Mouse (Mus musculus) heart, postnatal 14 days (tissue): ENCODE results near the gene Tph1. TPM values are rescaled to one million over a fixed set of nuclear protein-coding genes. Genes with fewer than 3 reads are reported as not detected.
"Not testable (repeated sequence)": the region's sequence is repeated elsewhere in the genome, so short reads cannot be mapped to it uniquely, and the experiment has no call there.

Source experiments
- DNase-seq, 2 experiments: peaks; one replicate each; pipeline ENCODE4 v3.0.0; 2021 to 2022
- intact Hi-C: fragments of 180-260 bp; cut with DNase I; formaldehyde crosslinking; loops from one replicate; pipeline ENCODE4 v1.15.1; 2025
- long read RNA-seq, 2 experiments: library from polyadenylated mRNA; stranded (forward); transcript quantifications; one replicate each; pipeline ENCODE4 v2.0.0; 2021
- total RNA-seq, 2 experiments: library from RNA; stranded (reverse); gene quantifications; 2 replicates each; pipeline ENCODE4 v1.2.3; 2021

The Tph1 gene
- under 1 TPM in 1 of 2 experiments, not detected in 1; 0.17 TPM for total RNA-seq
- long read RNA-seq, experiment 1, partial matches to known transcripts = 0 of 1 reads
- long read RNA-seq, experiment 1, other reads (novel, unspliced or antisense) = 0 of 1 reads
- long read RNA-seq, experiment 2 = 0 reads

- DNase-seq = no peak
- intact Hi-C loops = no loop called here
Observed at GRCm38 (mm10) chr7:46672160-46672672, at the start of gene Tph1. Gene Tph1, minus strand, starts transcription at chr7:46672537.

DNA sequence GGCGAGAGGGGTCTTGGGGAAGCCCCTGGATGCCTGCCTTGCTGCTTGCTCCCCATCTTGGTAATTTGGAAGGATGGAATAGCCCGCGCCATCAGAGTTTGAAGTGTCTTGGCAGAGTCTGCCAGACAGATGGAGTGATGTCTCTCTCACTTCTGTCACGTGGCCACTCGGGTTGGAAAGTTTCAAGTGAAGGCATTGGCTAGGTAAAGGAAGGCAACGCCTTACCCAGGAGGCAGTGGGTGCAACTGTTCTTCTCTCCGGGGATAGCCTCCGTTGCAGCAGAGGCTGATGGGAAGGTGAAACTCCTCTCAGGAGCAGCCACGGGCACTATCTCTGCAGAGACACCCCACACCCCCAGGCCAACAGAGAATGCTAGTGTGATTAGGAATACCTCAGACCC lies 48.1 kb upstream of the Tph1 start:
- no peak for DNase-seq
- intact Hi-C loops = no loop called here

GRCm38 (mm10) chr7:46719526-46719925 lies 47.2 kb upstream of the Tph1 start:
- intact Hi-C loops = loop anchor here (10.0 kb wide), 1 partner anchor 285 kb away; the partner anchor contains the start of gene Spty2d1
- peak; percentile 15 to 36 for DNase-seq

DNA sequence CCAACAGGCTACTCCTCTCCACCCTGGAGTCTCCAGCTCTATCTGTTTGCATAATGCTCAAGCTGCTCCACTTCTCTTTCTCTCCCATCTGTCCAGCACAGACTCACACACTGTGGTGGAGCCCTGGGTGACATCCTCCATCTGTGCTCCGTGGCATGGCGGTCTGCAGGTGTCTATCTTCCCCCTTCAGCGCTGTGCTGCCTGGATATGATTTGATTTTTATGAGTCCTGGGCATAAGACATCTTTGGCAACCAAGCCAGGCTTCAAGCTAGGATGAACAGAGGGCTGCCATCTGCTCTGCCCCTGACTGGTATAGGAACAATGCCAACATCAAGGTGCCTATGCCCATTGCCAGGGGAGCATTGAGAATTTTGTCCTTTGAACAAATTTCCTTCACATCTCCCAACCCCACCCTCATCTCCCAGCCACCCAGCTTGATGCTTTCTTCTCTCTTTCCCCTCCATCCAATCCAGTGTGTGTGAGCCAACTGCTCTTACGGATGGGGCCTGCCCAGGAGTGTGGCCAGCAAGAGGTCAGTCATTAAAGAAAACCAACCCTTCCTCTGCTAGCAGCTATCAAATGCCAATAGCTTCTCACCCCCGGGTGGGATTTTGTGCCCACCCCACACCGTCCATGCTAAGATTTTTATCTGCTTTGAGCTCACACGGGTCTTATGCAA lies 46.4 kb upstream of the Tph1 start:
- intact Hi-C loops = loop anchor here (10.0 kb wide), 1 partner anchor 286 kb away; the partner anchor contains the start of gene Spty2d1
- no peak for DNase-seq

GRCm38 (mm10) chr7:46716897-46717296 lies 44.6 kb upstream of the Tph1 start:
- peak; percentile 14 to 27 for DNase-seq
- intact Hi-C loops = loop anchor here (10.0 kb wide), 1 partner anchor 288 kb away; the partner anchor contains the start of gene Spty2d1

DNA sequence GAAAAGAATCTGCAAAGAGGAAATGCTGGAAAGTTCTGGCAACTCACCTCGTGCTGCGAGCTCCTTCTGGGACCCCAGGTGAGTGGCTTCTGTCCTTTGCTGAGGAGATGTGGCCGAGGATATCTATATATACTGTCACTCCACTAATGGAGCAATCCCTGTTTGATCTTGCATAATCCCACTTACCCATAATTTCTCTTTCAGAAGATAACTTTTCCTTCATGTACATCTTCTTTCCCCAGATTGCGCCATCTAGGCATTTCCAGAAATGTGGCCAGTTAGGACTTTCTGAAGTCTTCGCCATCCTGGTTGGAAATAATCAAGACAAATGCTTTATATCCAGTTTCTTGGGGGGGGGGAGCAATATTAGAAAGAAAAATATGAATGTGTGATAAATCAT lies 43.3 kb upstream of the Tph1 start, which contains the start of gene Saa3:
TSS of gene Saa3 (minus strand) at position 101 of the 400 bp plus-strand sequence.
- DNase-seq = no peak
- intact Hi-C loops = loop anchor here (2.0 to 10.0 kb wide), 2 partner anchors 55 to 289 kb away; partner anchors contain the start of gene Spty2d1

DNA sequence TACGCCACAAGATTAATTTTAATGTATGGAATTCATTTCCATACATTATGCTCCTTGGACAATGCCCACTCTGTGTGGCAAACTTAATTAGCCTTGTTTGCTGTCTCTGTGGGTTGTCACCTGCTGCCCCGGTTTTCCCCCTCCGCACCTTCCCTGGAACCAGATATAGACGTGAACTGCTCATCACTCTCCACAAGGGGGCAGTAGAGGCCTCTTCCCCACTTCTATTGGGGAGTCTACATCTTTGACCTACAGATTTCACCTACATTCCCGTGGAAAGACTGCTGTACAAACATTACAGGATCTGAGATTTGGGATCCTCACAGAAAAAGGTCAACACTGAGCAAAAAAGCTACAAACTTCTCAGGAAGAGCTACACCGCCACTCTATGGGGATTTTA lies 42.2 kb upstream of the Tph1 start:
- intact Hi-C loops = loop anchor here (2.0 to 10.0 kb wide), 2 partner anchors 56 to 290 kb away; partner anchors contain the start of gene Spty2d1
- DNase-seq = peak; percentile 65 to 77

DNA sequence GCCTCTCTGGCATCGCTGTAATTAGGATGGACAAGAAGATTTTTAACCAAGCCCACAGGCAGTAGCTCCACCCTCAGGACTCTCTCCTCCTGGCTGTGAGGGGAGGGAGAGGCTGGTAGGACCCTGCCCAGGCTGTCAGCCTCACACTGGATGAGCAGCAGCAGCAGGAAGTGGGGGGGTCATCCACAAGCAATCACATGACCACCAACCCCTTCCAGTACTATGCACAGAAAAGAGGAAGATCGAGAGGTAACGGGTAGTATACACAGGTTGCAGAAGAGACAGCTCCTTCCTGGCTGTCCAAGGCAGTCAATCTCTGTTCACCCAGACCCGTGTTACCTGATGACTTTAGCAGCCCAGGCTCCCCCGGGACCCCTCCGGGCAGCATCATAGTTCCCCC lies 39.9 kb upstream of the Tph1 start:
- DNase-seq = no peak
- intact Hi-C loops = loop anchor here (10.0 kb wide), 1 partner anchor 293 kb away; the partner anchor contains the start of gene Spty2d1

DNA sequence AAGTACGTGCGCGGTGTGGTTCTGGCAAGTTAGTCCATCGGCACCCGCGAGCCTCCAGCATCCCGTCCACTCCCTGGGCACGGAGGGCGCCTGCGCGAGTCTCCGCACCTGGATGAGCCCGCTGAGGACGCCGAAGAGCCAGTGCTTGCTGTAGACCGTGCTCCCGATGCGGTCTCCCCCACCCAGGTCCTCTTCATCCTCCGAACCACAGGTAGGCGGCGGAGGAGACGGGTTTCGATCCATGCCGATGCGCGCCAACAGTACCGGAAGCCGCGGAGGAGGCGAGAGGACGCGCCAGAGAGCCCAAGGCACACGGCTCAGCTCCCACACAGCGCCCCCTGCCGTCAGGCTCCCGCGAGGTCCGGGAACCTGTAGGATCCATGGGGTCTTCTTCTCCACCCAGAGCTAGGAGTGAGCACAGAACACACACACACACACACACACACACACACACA lies 38.1 kb upstream of the Tph1 start, which contains the start of gene Saal1:
TSS of gene Saal1 (minus strand) at position 291 of the 455 bp plus-strand sequence.
- DNase-seq = peak; percentile 88 to 92
- intact Hi-C loops = loop anchor here (10.0 kb wide), 1 partner anchor 294 kb away; the partner anchor contains the start of gene Spty2d1

DNA sequence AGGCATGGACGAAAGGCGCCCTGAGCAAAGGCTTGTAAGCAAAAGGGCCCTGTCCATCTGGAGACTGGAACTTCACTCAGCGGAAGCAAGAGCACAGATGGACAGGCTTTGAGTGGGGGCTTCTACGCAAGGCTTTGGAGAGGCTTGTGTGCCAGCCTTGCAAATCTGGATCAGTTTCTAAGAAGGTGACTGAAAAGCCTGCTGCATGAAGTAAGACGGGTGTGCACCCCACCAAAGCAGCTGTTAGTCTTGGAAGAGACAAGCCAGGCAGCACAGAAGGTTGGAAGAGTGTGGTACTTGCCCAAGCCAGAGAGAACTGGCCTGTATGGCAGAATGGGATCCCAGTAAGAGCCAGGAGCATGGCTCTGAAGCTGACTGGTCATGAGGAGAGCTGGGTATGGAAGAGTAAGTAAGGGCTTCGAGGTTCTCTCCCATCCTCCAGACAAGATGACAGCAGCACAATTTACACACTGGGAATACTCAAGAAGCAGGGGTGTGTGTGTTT lies 28.2 kb upstream of the Tph1 start:
- intact Hi-C loops = no loop called here
- no peak for DNase-seq

DNA sequence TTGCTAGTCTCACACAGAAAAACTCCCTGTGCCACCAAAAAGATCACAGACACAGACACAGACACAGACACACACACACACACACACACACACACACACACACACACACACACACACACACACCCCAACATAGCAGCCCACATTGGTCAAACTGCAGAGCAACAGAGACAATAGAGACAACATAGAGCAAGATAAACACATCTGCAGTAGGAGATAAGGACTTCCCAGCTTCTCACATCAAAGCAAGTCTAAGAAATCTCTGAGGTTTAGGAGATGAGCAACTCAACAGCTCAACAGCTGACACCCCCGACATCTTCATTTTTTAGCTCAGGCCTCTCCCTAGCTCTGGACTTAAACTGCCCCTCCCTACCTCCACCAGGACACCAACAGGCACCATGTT lies 24.4 kb upstream of the Tph1 start:
- no peak for DNase-seq
- intact Hi-C loops = no loop called here

DNA sequence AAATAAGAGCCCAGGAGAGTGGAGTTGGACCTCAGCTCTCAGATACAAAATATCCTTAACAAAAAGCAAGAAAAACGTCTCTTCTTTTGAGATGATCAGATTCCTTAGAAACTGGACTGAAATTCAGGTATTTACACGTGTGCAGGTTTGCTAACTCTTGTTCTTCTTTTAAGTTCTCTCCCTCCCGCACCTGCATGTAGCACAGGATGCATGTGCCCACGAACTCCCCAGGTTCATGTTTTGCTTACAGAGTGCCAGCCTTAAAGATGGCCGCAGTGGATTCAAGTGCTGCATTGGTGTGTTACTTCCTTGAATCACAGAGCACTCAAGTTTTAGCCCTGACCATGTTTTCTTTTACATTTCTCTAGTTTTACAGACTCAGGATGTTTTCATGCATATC lies 14.5 kb upstream of the Tph1 start:
- intact Hi-C loops = no loop called here
- DNase-seq = no peak

DNA sequence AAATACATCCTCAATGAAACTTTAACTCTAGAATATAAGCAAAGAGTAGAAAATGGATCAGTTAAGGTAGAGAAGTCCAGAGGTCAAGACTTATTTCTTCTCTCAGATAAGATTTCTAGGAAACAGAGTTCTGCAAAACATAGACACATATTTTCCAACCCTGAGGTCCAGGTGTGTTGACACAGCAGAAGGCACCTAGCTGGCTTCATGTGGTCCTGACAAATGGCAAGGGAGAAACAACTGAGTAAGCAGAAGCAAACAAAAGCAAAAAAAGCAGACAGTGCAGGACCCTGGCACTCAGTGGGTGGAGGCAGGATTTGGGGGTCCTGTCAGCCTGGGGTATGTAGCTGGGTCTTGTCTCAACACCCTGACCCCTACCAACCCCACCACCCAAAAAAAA lies 8.4 kb upstream of the Tph1 start:
- intact Hi-C loops = no loop called here
- no peak for DNase-seq

DNA sequence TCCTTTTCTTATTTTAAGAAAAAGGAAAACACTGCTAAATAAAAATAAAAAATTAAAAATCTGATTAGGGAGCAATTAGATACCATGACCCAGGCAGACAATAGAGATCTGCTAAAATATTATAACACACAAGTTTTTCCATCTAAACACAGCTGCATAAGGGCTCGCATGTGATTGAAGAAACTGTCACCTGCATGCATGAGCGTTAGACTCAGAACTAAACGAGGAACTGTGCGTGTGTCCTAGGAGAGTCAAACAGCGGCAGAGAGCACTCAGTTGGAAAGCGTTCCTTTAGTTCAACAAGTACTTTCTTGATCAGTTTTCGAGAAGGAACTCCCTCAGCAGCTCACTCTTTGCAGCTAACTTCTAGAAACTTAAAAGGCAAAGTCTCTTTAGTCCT lies 6.7 kb upstream of the Tph1 start:
- intact Hi-C loops, DNase-seq: not testable (repeated sequence)

- no peak for DNase-seq
- intact Hi-C loops = no loop called here
Observed at GRCm38 (mm10) chr7:46678417-46678816, 6.1 kb upstream of the Tph1 start.

DNA sequence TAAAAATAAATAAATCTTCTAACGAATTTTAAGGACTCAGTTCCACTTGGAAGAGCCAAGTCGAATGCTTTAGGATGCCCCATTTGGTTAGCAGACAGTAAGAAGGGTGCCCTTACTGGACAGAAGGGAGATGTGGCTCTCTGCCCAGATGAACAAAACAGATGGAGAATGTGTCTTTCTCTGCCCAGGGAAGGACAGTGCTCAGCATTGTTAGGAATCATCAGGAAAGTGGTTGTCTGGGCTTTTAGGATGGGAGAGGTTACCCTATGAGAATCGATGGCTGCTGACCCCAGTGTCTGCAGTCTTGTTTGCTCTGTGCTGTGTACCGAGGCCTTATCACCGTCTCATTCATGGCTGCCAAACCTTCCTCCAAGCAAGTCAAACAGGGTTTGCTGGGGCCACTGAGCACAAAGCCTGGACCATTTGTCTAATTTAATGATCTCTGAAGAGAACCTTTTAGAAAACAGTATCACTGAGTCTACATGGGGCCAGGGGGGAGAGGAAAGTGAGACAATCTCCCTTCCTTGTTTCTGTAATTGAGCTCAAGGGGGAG lies 4.5 kb upstream of the Tph1 start:
- intact Hi-C loops = no loop called here
- DNase-seq = no peak

- intact Hi-C loops = no loop called here
- no peak for DNase-seq
Observed at GRCm38 (mm10) chr7:46675886-46676285, 3.5 kb upstream of the Tph1 start.

GRCm38 (mm10) chr7:46675061-46675460 lies 2.7 kb upstream of the Tph1 start:
- no peak for DNase-seq
- intact Hi-C loops = no loop called here

DNA sequence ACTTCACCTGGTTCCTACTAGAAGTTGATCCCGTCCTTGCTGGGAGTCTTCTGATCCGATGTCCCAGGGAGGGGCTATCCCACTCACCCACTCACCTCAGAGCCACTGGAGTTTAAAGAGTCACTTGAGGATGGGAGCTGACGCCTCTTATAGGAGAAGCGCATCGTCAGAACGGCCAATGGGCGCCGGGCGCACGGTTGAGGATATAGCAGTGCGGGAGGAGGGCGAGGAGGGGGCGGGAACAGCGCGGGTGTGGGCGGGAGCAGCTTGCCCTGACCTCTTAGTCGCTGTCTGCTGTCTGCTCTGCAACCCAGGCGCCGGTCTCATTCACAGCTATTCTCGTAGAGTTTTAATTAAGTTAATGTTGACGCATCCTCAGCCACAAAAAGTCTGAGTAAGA lies 5.1 kb downstream of the Tph1 start:
- intact Hi-C loops = no loop called here
- no peak for DNase-seq

- peak; percentile 5 to 7 for DNase-seq
Observed at GRCm38 (mm10) chr7:46665236-46665635, 7.1 kb downstream of the Tph1 start.

GRCm38 (mm10) chr7:46661591-46662090 lies 10.7 kb downstream of the Tph1 start:
- DNase-seq = no peak
- intact Hi-C loops = no loop called here

More at GRCm38 (mm10) chr7:46665236-46665635, 7.1 kb downstream of the Tph1 start:
- intact Hi-C loops = no loop called here
